Mouse (Mus musculus): ENCODE measurements around the gene Dip2b. TPM values are rescaled to one million over a fixed set of nuclear protein-coding genes. Genes with fewer than 3 reads are reported as not detected.
A peak's percentile ranks its signal among the peaks of the same experiment; 100 is the strongest.

Dip2b gene
- polyA plus RNA-seq, 1 experiment, result 21.4 TPM

- Histone ChIP-seq H3K4me3 (ENCODE audit: low read depth, low read length) (no peak overlapping the region), H3K4me1 (ENCODE audit: control insufficient read depth, insufficient read depth, low read length) (no peaks in the 10 kb centered on the region), H3K27ac (ENCODE audit: insufficient read depth, low read length) (no peak overlapping the region), H3K9me3 (replicated peaks; ENCODE audit: control insufficient read depth, insufficient read depth, low read length, poor library complexity, severe bottlenecking) (no peaks in the 10 kb centered on the region), H3K27me3 (ENCODE audit: control insufficient read depth, insufficient read depth, low read length, poor library complexity, severe bottlenecking) (no peaks in the 10 kb centered on the region), H3K9ac (ENCODE audit: low read depth, poor library complexity, severe bottlenecking) (no peak overlapping the region), H3K36me3 (ENCODE audit: control insufficient read depth, insufficient read depth, low read length, poor library complexity, severe bottlenecking) (no peaks in the 10 kb centered on the region)
- no peak for TF ChIP-seq EP300 (IDR thresholded peaks at IDR 0.05; ENCODE audit: insufficient read depth, low read depth, low read length)
- TF ChIP-seq CTCF (IDR thresholded peaks at IDR 0.05; ENCODE audit: low read depth, low read length), result no peak
- no peak for TF ChIP-seq POLR2A (IDR thresholded peaks at IDR 0.05; ENCODE audit: insufficient read depth, low read length)
Measured at GRCm38 (mm10) chr15:100182526-100183280, 144.2 kb downstream of the Dip2b start.

- Histone ChIP-seq H3K4me3 (ENCODE audit: low read depth, low read length) (no peak overlapping the region), H3K27me3 (ENCODE audit: control insufficient read depth, insufficient read depth, low read length, poor library complexity, severe bottlenecking) (no peaks in the 10 kb centered on the region), H3K36me3 (ENCODE audit: control insufficient read depth, insufficient read depth, low read length, poor library complexity, severe bottlenecking) (no peaks in the 10 kb centered on the region), H3K4me1 (ENCODE audit: control insufficient read depth, insufficient read depth, low read length) (no peaks in the 10 kb centered on the region), H3K9ac (ENCODE audit: low read depth, poor library complexity, severe bottlenecking) (no peak overlapping the region), H3K9me3 (replicated peaks; ENCODE audit: control insufficient read depth, insufficient read depth, low read length, poor library complexity, severe bottlenecking) (no peaks in the 10 kb centered on the region), H3K27ac (ENCODE audit: insufficient read depth, low read length) (no peak overlapping the region)
- TF ChIP-seq EP300 (IDR thresholded peaks at IDR 0.05; ENCODE audit: insufficient read depth, low read depth, low read length) (no peak), CTCF (IDR thresholded peaks at IDR 0.05; ENCODE audit: low read depth, low read length) (no peak), POLR2A (IDR thresholded peaks at IDR 0.05; ENCODE audit: insufficient read depth, low read length) (no peak)
Measured at GRCm38 (mm10) chr15:100183510-100183909, 145.0 kb downstream of the Dip2b start.

- no peak overlapping the region for H3K27ac ChIP-seq (ENCODE audit: insufficient read depth, low read length)
- H3K36me3 ChIP-seq (ENCODE audit: control insufficient read depth, insufficient read depth, low read length, poor library complexity, severe bottlenecking), result no peaks in the 10 kb centered on the region
- no peak overlapping the region for H3K4me3 ChIP-seq (ENCODE audit: low read depth, low read length)
- TF ChIP-seq CTCF (IDR thresholded peaks at IDR 0.05; ENCODE audit: low read depth, low read length), result peak; percentile 63
- no peak for TF ChIP-seq POLR2A (IDR thresholded peaks at IDR 0.05; ENCODE audit: insufficient read depth, low read length)
- TF ChIP-seq EP300 (IDR thresholded peaks at IDR 0.05; ENCODE audit: insufficient read depth, low read depth, low read length), result no peak
- H3K4me1 ChIP-seq (ENCODE audit: control insufficient read depth, insufficient read depth, low read length), result no peaks in the 10 kb centered on the region
- no peaks in the 10 kb centered on the region for H3K27me3 ChIP-seq (ENCODE audit: control insufficient read depth, insufficient read depth, low read length, poor library complexity, severe bottlenecking)
- no peaks in the 10 kb centered on the region for H3K9me3 ChIP-seq (replicated peaks; ENCODE audit: control insufficient read depth, insufficient read depth, low read length, poor library complexity, severe bottlenecking)
- no peak overlapping the region for H3K9ac ChIP-seq (ENCODE audit: low read depth, poor library complexity, severe bottlenecking)
Measured at GRCm38 (mm10) chr15:100184821-100185496, 146.5 kb downstream of the Dip2b start.

GRCm38 (mm10) chr15:100186234-100186633, 147.8 kb downstream of the Dip2b start:
- Histone ChIP-seq H3K27me3 (ENCODE audit: control insufficient read depth, insufficient read depth, low read length, poor library complexity, severe bottlenecking) (no peaks in the 10 kb centered on the region), H3K4me1 (ENCODE audit: control insufficient read depth, insufficient read depth, low read length) (no peaks in the 10 kb centered on the region), H3K27ac (ENCODE audit: insufficient read depth, low read length) (no peak overlapping the region), H3K36me3 (ENCODE audit: control insufficient read depth, insufficient read depth, low read length, poor library complexity, severe bottlenecking) (peaks cover 3% of the 10 kb centered on the region), H3K9ac (ENCODE audit: low read depth, poor library complexity, severe bottlenecking) (no peak overlapping the region), H3K9me3 (replicated peaks; ENCODE audit: control insufficient read depth, insufficient read depth, low read length, poor library complexity, severe bottlenecking) (no peaks in the 10 kb centered on the region), H3K4me3 (ENCODE audit: low read depth, low read length) (no peak overlapping the region)
- TF ChIP-seq EP300 (IDR thresholded peaks at IDR 0.05; ENCODE audit: insufficient read depth, low read depth, low read length) (no peak), POLR2A (IDR thresholded peaks at IDR 0.05; ENCODE audit: insufficient read depth, low read length) (no peak), CTCF (IDR thresholded peaks at IDR 0.05; ENCODE audit: low read depth, low read length) (no peak)

GRCm38 (mm10) chr15:100186882-100187672, 148.6 kb downstream of the Dip2b start:
- no peak overlapping the region for H3K4me3 ChIP-seq (ENCODE audit: low read depth, low read length)
- H3K36me3 ChIP-seq (ENCODE audit: control insufficient read depth, insufficient read depth, low read length, poor library complexity, severe bottlenecking), result peaks cover 3% of the 10 kb centered on the region
- H3K27me3 ChIP-seq (ENCODE audit: control insufficient read depth, insufficient read depth, low read length, poor library complexity, severe bottlenecking), result no peaks in the 10 kb centered on the region
- TF ChIP-seq EP300 (IDR thresholded peaks at IDR 0.05; ENCODE audit: insufficient read depth, low read depth, low read length), result no peak
- TF ChIP-seq CTCF (IDR thresholded peaks at IDR 0.05; ENCODE audit: low read depth, low read length), result no peak
- no peak for TF ChIP-seq POLR2A (IDR thresholded peaks at IDR 0.05; ENCODE audit: insufficient read depth, low read length)
- H3K9me3 ChIP-seq (replicated peaks; ENCODE audit: control insufficient read depth, insufficient read depth, low read length, poor library complexity, severe bottlenecking), result no peaks in the 10 kb centered on the region
- no peaks in the 10 kb centered on the region for H3K4me1 ChIP-seq (ENCODE audit: control insufficient read depth, insufficient read depth, low read length)
- H3K27ac ChIP-seq (ENCODE audit: insufficient read depth, low read length), result no peak overlapping the region
- H3K9ac ChIP-seq (ENCODE audit: low read depth, poor library complexity, severe bottlenecking), result no peak overlapping the region

Measured in ES-Bruce4 (cell line).